Mouse (Mus musculus) embryonic fibroblast, embryonic 13.5 days (primary cell): ENCODE data around the gene Fam120a.

Source experiments
- CTCF ChIP-seq: IDR thresholded peaks from 2 replicates; pipeline ENCODE4 v1.5.1; 2011; ENCODE audit warnings: mild to moderate bottlenecking, control low read depth, low read length, moderate library complexity, borderline replicate concordance; ENCODE audit not compliant: insufficient read depth
- POLR2A ChIP-seq: IDR thresholded peaks from 2 replicates; pipeline ENCODE4 v1.6.1; 2011; ENCODE audit warnings: low read depth, mild to moderate bottlenecking, control low read depth, low read length, moderate library complexity

GRCm38 (mm10) chr13:48979069-48979468 is 11.3 kb upstream of the Fam120a start:
- TF ChIP-seq CTCF = no peak
- no peak for TF ChIP-seq POLR2A
